Mouse (Mus musculus) heart, adult 2 months (tissue): ENCODE measurements around the gene Pi4kb. TPM values are rescaled to one million over a fixed set of nuclear protein-coding genes. Genes with fewer than 3 reads are reported as not detected.

Experiments
- DNase-seq, 2 experiments: peaks; one replicate each; pipeline ENCODE4 v3.0.0; 2021
- H3K27ac ChIP-seq: fragments of 200-600 bp; 2 replicates; pipeline ENCODE4 v1.8.1; 2022
- H3K27me3 ChIP-seq: fragments of 200-500 bp; 2 replicates; pipeline ENCODE4 v1.6.1; 2012; ENCODE audit warnings: mild to moderate bottlenecking, low read length, inconsistent platforms, mixed read lengths; ENCODE audit not compliant: control insufficient read depth, insufficient read depth
- H3K36me3 ChIP-seq: fragments of 200-500 bp; 2 replicates; pipeline ENCODE4 v1.6.1; 2012; ENCODE audit warnings: low read length, inconsistent platforms; ENCODE audit not compliant: control insufficient read depth, insufficient read depth
- H3K4me1 ChIP-seq: fragments of 200-500 bp; 2 replicates; pipeline ENCODE4 v1.6.1; 2011; ENCODE audit warnings: low read length; ENCODE audit not compliant: control insufficient read depth, insufficient read depth
- H3K4me3 ChIP-seq: fragments of 200-600 bp; 2 replicates; pipeline ENCODE4 v1.8.1; 2022
- H3K79me2 ChIP-seq: fragments of 200-500 bp; replicated peaks from 2 replicates; pipeline ENCODE4 v1.6.1; 2012; ENCODE audit warnings: mild to moderate bottlenecking, inconsistent platforms, low read length, moderate library complexity, mixed read lengths; ENCODE audit not compliant: control insufficient read depth, insufficient read depth
- H3K9ac ChIP-seq: fragments of 200-500 bp; 2 replicates; pipeline ENCODE4 v1.6.1; 2012; ENCODE audit warnings: low read depth, mild to moderate bottlenecking, control low read depth, inconsistent platforms, low read length, mixed read lengths
- CTCF ChIP-seq: fragments of 200-600 bp; IDR thresholded peaks from 2 replicates; pipeline ENCODE4 v1.8.1; 2022; ENCODE audit warnings: antibody characterized with exemption, mild to moderate bottlenecking, moderate library complexity
- EP300 ChIP-seq: fragments of 200-500 bp; IDR thresholded peaks from 2 replicates; pipeline ENCODE4 v1.6.1; 2011; ENCODE audit warnings: low read depth, low read length, control low read depth; ENCODE audit not compliant: insufficient read depth
- POLR2A ChIP-seq: fragments of 200-500 bp; IDR thresholded peaks from 2 replicates; pipeline ENCODE4 v1.6.1; 2011; ENCODE audit warnings: mild to moderate bottlenecking, low read depth, low read length, control low read depth; ENCODE audit not compliant: insufficient read depth
- WGBS: fragments of 180-500 bp; shearing (Covaris S2); methylation state at CpG from one replicate; pipeline ENCODE4 v1.1.7; 2018; 5-methylcytosine and 5-hydroxymethylcytosine counted together
- intact Hi-C: fragments of 180-260 bp; cut with DNase I; formaldehyde crosslinking; loops from one replicate; pipeline ENCODE4 v1.15.1; 2025
- polyA plus RNA-seq: library from polyadenylated mRNA; depleted of rRNA; stranded (reverse); fragments of >200 nt; gene quantifications from 2 replicates; pipeline ENCODE4 v1.2.3, GENCODE M21; 2012
- total RNA-seq, 2 experiments: library from RNA; stranded (reverse); gene quantifications; 2 replicates each; pipeline ENCODE4 v1.2.3; 2021

The Pi4kb gene
- total and polyA plus RNA-seq, 3 experiments, result 18.7 to 29.5 (median 25.8) TPM

DNA sequence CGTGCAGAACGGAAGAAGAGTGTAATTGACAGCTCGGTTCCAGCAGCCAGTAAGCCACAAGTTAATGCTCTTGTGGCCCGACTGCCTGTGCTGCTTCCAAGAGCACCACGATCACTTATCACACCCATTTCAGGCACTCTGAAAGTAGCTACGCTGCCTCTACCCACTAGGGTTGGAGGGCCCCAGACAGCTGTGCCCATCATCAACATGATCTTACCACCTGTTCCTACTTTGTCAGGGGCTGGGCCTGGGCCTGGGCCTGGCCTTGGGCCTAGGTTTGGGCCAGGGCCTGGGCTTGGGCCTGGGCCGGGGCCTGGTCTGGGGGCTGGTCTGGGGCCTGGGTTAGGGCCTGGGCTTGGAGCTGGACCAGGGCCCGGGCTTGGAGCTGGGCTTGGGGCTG lies 16.2 kb upstream of the Pi4kb start:
- intact Hi-C loops, result no loop called here
- no peak for DNase-seq
- no peak overlapping the region for H3K4me3 ChIP-seq
- H3K4me1 ChIP-seq, result peaks cover 1% of the 10 kb centered on the region; the same call in 1 of the 2 replicates
- H3K36me3 ChIP-seq, result no peaks in the 10 kb centered on the region
- WGBS, result 88% methylated on average over 8 of the region's 8 CpGs
- no peaks in the 10 kb centered on the region for H3K27me3 ChIP-seq
- no peak for TF ChIP-seq CTCF
- no peak for TF ChIP-seq POLR2A
- TF ChIP-seq EP300, result no peak
- no peaks in the 10 kb centered on the region for H3K79me2 ChIP-seq
- H3K27ac ChIP-seq, result no peak overlapping the region
- H3K9ac ChIP-seq, result no peak overlapping the region

- WGBS, result 25% methylated on average over 8 of the region's 8 CpGs
- no peak for TF ChIP-seq EP300
- no peak for TF ChIP-seq CTCF
- TF ChIP-seq POLR2A, result no peak
- H3K27me3 ChIP-seq, result no peaks in the 10 kb centered on the region
- peaks cover 1% of the 10 kb centered on the region; the same call in 1 of the 2 replicates for H3K4me1 ChIP-seq
- intact Hi-C loops, result no loop called here
- H3K4me3 ChIP-seq, result no peak overlapping the region
- no peaks in the 10 kb centered on the region for H3K36me3 ChIP-seq
- H3K27ac ChIP-seq, result no peak overlapping the region
- no peak for DNase-seq
- H3K9ac ChIP-seq, result no peak overlapping the region
- no peaks in the 10 kb centered on the region for H3K79me2 ChIP-seq
These were observed 14.7 kb upstream of the Pi4kb start for GRCm38 (mm10) chr3:94959871-94960270.

DNA sequence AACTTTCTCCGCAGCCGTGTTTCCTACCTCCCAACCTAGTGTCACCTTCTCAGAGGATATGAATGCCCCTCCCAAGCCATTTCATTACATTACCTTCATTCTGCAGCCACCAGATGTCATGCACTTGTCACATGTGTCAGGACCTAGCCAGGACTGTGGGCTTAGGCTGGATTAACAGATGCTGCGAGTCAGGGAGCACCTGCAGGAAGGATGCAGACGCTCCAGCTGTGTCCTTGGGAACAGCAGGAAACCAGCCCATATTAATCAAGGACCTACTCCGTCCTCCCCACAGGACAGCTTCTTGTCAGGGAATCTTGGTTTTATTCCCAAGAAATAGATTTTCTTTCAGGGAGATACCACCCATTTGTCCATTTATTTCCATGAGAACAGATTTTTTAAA lies 14.2 kb upstream of the Pi4kb start:
- WGBS, result 42% methylated on average over 5 of the region's 5 CpGs
- no peak overlapping the region for H3K27ac ChIP-seq
- intact Hi-C loops, result no loop called here

DNA sequence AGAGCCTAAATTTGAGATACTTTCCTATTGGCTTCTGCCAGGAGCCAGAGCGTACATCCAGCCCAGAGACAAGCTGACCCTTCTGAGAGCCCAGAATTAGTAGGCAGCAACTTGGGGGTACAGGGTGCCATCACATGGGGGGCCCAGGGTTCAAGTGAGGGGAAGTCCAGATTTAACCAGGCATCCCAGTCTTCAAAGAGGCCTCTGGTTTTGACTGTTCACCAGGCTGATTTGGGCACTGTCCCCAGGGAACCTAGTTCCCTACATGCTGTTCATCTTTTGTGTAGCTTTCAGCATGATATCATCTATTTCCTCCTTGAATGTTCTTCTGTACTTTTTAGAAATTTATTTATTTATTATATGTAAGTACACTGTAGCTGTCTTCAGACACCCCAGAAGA lies 9.5 kb upstream of the Pi4kb start:
- Histone ChIP-seq H3K36me3 (no peaks in the 10 kb centered on the region), H3K9ac (no peak overlapping the region), H3K4me3 (no peak overlapping the region), H3K27me3 (no peaks in the 10 kb centered on the region), H3K4me1 (0 out of 2 replicates have a peak, but pooled peaks cover 1% of the 10 kb centered on the region), H3K27ac (no peak overlapping the region), H3K79me2 (no peaks in the 10 kb centered on the region)
- WGBS, result 91% methylated on average over 1 of the region's 1 CpGs
- intact Hi-C loops, result no loop called here
- TF ChIP-seq EP300 (no peak), POLR2A (no peak)
- no peak for DNase-seq

More for the DNA sequence above, 14.2 kb upstream of the Pi4kb start:
- Histone ChIP-seq H3K79me2 (no peaks in the 10 kb centered on the region), H3K36me3 (no peaks in the 10 kb centered on the region), H3K4me3 (no peak overlapping the region), H3K4me1 (peaks cover 1% of the 10 kb centered on the region; the same call in 1 of the 2 replicates), H3K9ac (no peak overlapping the region), H3K27me3 (no peaks in the 10 kb centered on the region)
- no peak for DNase-seq
- TF ChIP-seq CTCF (no peak), POLR2A (no peak), EP300 (no peak)

DNA sequence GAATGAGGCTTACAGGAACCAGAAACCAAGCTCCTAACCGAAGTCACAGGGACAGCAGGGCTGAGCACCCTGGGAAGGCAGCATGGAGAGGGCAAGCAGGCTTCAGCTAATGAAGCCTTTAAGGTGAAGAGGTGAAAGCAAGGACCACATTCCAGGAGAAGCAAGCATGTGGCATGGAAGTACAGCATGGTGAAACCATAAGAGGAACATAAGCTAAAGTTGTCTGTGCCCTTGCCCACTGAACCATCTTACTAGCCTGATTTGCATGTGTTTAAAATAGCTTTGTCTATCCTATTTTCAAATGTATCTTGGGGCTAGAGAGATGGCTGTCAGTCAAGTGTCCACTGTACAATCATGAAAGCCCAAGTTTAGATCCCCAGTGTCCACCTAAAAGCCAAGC lies 8.7 kb upstream of the Pi4kb start:
- H3K4me1 ChIP-seq, result no peaks in the 10 kb centered on the region
- no peak overlapping the region for H3K9ac ChIP-seq
- TF ChIP-seq CTCF (no peak), POLR2A (no peak), EP300 (no peak)
- intact Hi-C loops, result no loop called here
- H3K36me3 ChIP-seq, result no peaks in the 10 kb centered on the region
- no peak overlapping the region for H3K4me3 ChIP-seq
- no peak overlapping the region for H3K27ac ChIP-seq
- no peak for DNase-seq
- H3K27me3 ChIP-seq, result no peaks in the 10 kb centered on the region
- WGBS, result 70% methylated on average over 1 of the region's 1 CpGs
- H3K79me2 ChIP-seq, result no peaks in the 10 kb centered on the region

DNA sequence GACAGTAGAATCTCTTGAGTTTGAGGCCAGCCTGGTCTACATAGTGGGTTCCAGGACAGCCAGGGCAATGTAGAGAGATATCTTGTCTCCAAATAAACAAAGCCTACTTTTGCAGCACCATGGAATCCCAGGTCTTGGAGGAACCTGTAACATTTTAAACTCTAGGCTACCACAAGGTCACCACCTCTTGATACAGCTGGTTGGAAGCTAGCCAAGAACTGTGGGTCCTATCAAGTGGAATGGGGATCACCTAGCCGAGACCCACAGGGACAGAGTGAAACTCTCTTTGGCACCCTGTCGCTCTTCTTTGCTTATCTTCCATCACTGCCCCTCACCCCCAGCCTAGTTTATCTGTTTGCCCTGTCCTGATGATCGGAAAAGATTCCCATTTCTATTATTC lies 2.0 kb upstream of the Pi4kb start:
- Histone ChIP-seq H3K27me3 (no peaks in the 10 kb centered on the region), H3K27ac (no peak overlapping the region), H3K79me2 (peaks cover 5% of the 10 kb centered on the region), H3K4me3 (no peak overlapping the region), H3K9ac (no peak overlapping the region), H3K36me3 (peaks cover 11% of the 10 kb centered on the region), H3K4me1 (peaks cover 3% of the 10 kb centered on the region)
- no peak for TF ChIP-seq CTCF
- TF ChIP-seq POLR2A, result no peak
- no peak for TF ChIP-seq EP300
- DNase-seq, result no peak
- WGBS, result 69% methylated on average over 3 of the region's 3 CpGs
- intact Hi-C loops, result no loop called here
